Mouse (Mus musculus): Measurements from ENCODE around the gene Fap. TPM values are rescaled to one million over a fixed set of nuclear protein-coding genes. Genes with fewer than 3 reads are reported as not detected.
A peak's percentile ranks its signal among the peaks of the same experiment; 100 is the strongest.

Fap gene
- total and polyA plus RNA-seq, 2 experiments from 2014 or later: 0.31 to 0.99 TPM

DNA sequence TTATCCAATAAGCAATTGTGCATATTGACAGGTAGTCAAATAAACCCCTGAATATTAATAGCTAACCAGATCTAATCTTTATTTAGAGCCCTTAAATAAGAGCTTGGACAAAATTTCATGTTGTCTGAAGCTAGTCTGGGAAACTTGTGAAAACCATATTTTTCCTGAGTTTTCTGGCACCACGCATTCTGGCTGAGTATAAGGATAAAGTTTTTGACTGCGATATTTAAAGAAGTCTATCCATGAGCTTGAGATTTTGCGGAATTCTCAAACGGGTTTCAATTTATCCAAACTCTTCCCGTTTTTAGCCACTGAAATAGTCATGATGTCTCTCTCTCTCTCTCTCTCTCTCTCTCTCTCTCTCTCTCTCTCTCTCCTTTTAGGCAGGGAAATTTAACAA, 25.8 kb downstream of the Fap start:
- H3K4me3 ChIP-seq (ENCODE audit: low read length): no peak overlapping the region
- 94% methylated on average over 5 of the region's 5 CpGs for WGBS

GRCm38 (mm10) chr2:62535483-62535882, 38.4 kb downstream of the Fap start:
- Histone ChIP-seq H3K9ac (replicated peaks; ENCODE audit: low read length) (no peak overlapping the region), H3K4me2 (ENCODE audit: low read depth, low read length) (no peak overlapping the region), H3K27me3 (ENCODE audit: insufficient read depth, low read length) (no peaks in the 10 kb centered on the region), H3K27ac (no peak overlapping the region), H3K36me3 (ENCODE audit: insufficient read depth, low read length) (no peaks in the 10 kb centered on the region), H3K4me3 (ENCODE audit: low read length) (no peak overlapping the region), H3K4me1 (ENCODE audit: insufficient read depth, low read length) (no peaks in the 10 kb centered on the region), H3K9me3 (ENCODE audit: low read length) (no peaks in the 10 kb centered on the region)
- TF ChIP-seq CTCF (IDR thresholded peaks at IDR 0.05; ENCODE audit: low read depth): no peak
- no peak for ATAC-seq
- DNase-seq (ENCODE audit: low spot score): no peak
- WGBS: 94% methylated on average over 8 of the region's 8 CpGs

More for the DNA sequence above, 25.8 kb downstream of the Fap start:
- ATAC-seq: no peak
- TF ChIP-seq CTCF (IDR thresholded peaks at IDR 0.05; ENCODE audit: low read depth): no peak
- Histone ChIP-seq H3K27me3 (ENCODE audit: insufficient read depth, low read length) (no peaks in the 10 kb centered on the region), H3K4me1 (ENCODE audit: insufficient read depth, low read length) (no peaks in the 10 kb centered on the region), H3K27ac (no peak overlapping the region), H3K36me3 (ENCODE audit: insufficient read depth, low read length) (no peaks in the 10 kb centered on the region), H3K9me3 (ENCODE audit: low read length) (no peaks in the 10 kb centered on the region), H3K4me2 (ENCODE audit: low read depth, low read length) (no peak overlapping the region), H3K9ac (replicated peaks; ENCODE audit: low read length) (no peak overlapping the region)
- no peak for DNase-seq (ENCODE audit: low spot score)

- no peaks in the 10 kb centered on the region for H3K4me1 ChIP-seq (ENCODE audit: insufficient read depth, low read length)
- no peak overlapping the region for H3K4me2 ChIP-seq (ENCODE audit: low read depth, low read length)
- no peaks in the 10 kb centered on the region for H3K27me3 ChIP-seq (ENCODE audit: insufficient read depth, low read length)
- ATAC-seq (no peak), DNase-seq (ENCODE audit: low spot score) (no peak)
- 78% methylated on average over 1 of the region's 1 CpGs for WGBS
- no peaks in the 10 kb centered on the region for H3K9me3 ChIP-seq (ENCODE audit: low read length)
- H3K36me3 ChIP-seq (ENCODE audit: insufficient read depth, low read length): no peaks in the 10 kb centered on the region
- H3K9ac ChIP-seq (replicated peaks; ENCODE audit: low read length): no peak overlapping the region
- no peak overlapping the region for H3K4me3 ChIP-seq (ENCODE audit: low read length)
- H3K27ac ChIP-seq: no peak overlapping the region
- no peak for TF ChIP-seq CTCF (IDR thresholded peaks at IDR 0.05; ENCODE audit: low read depth)
Measured at GRCm38 (mm10) chr2:62531065-62531464, 42.8 kb downstream of the Fap start.

- H3K9me3 ChIP-seq (ENCODE audit: low read length): no peaks in the 10 kb centered on the region
- 94% methylated on average over 9 of the region's 9 CpGs for WGBS
- TF ChIP-seq CTCF (IDR thresholded peaks at IDR 0.05; ENCODE audit: low read depth): no peak
- no peak overlapping the region for H3K9ac ChIP-seq (replicated peaks; ENCODE audit: low read length)
- H3K4me3 ChIP-seq (ENCODE audit: low read length): no peak overlapping the region
- DNase-seq (ENCODE audit: low spot score) (no peak), ATAC-seq (no peak)
- H3K27me3 ChIP-seq (ENCODE audit: insufficient read depth, low read length): no peaks in the 10 kb centered on the region
- no peak overlapping the region for H3K27ac ChIP-seq
- H3K36me3 ChIP-seq (ENCODE audit: insufficient read depth, low read length): no peaks in the 10 kb centered on the region
- H3K4me1 ChIP-seq (ENCODE audit: insufficient read depth, low read length): no peaks in the 10 kb centered on the region
- no peak overlapping the region for H3K4me2 ChIP-seq (ENCODE audit: low read depth, low read length)
Measured at GRCm38 (mm10) chr2:62526399-62526798, 47.5 kb downstream of the Fap start.

DNA sequence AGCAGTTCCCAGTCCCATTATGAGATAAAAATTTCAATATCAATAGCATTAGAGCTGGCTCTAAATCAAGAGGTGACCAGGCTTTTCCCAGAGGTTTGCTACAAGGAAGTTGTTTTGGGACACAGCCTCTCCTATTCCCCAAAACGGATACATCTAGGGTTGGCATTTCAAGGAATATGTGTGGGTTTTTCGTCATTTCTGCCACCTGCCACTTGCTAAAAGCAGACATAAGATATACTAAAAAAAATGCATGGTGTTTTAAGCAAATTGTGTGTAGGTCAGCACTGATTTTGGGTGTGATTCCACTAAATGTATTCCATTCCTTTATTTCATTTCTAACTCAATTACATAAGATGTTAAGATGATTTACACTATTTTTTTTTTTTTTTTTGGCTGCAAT, 56.1 kb downstream of the Fap start:
- no peaks in the 10 kb centered on the region for H3K27me3 ChIP-seq (ENCODE audit: insufficient read depth, low read length)
- H3K27ac ChIP-seq: no peak overlapping the region
- no peak overlapping the region for H3K9ac ChIP-seq (replicated peaks; ENCODE audit: low read length)
- 80% methylated on average over 2 of the region's 2 CpGs for WGBS
- no peak for DNase-seq (ENCODE audit: low spot score)
- ATAC-seq: no peak
- no peak for TF ChIP-seq CTCF (IDR thresholded peaks at IDR 0.05; ENCODE audit: low read depth)
- no peak overlapping the region for H3K4me3 ChIP-seq (ENCODE audit: low read length)
- H3K9me3 ChIP-seq (ENCODE audit: low read length): no peaks in the 10 kb centered on the region
- no peak overlapping the region for H3K4me2 ChIP-seq (ENCODE audit: low read depth, low read length)
- no peaks in the 10 kb centered on the region for H3K36me3 ChIP-seq (ENCODE audit: insufficient read depth, low read length)
- no peaks in the 10 kb centered on the region for H3K4me1 ChIP-seq (ENCODE audit: insufficient read depth, low read length)

GRCm38 (mm10) chr2:62514477-62514876, 59.4 kb downstream of the Fap start:
- H3K27ac ChIP-seq: no peak overlapping the region
- no peaks in the 10 kb centered on the region for H3K36me3 ChIP-seq (ENCODE audit: insufficient read depth, low read length)
- WGBS: 82% methylated on average over 6 of the region's 6 CpGs
- no peak for TF ChIP-seq CTCF (IDR thresholded peaks at IDR 0.05; ENCODE audit: low read depth)
- no peak overlapping the region for H3K4me3 ChIP-seq (ENCODE audit: low read length)
- no peak overlapping the region for H3K9ac ChIP-seq (replicated peaks; ENCODE audit: low read length)
- no peaks in the 10 kb centered on the region for H3K4me1 ChIP-seq (ENCODE audit: insufficient read depth, low read length)
- H3K27me3 ChIP-seq (ENCODE audit: insufficient read depth, low read length): no peaks in the 10 kb centered on the region
- no peak overlapping the region for H3K4me2 ChIP-seq (ENCODE audit: low read depth, low read length)
- ATAC-seq (no peak), DNase-seq (ENCODE audit: low spot score) (no peak)
- no peaks in the 10 kb centered on the region for H3K9me3 ChIP-seq (ENCODE audit: low read length)

- peak; percentile 62 for DNase-seq (ENCODE audit: low spot score)
- 77% methylated on average over 15 of the region's 15 CpGs for WGBS
- no peaks in the 10 kb centered on the region for H3K27me3 ChIP-seq (ENCODE audit: insufficient read depth, low read length)
- no peak overlapping the region for H3K9ac ChIP-seq (replicated peaks; ENCODE audit: low read length)
- no peak for TF ChIP-seq CTCF (IDR thresholded peaks at IDR 0.05; ENCODE audit: low read depth)
- no peaks in the 10 kb centered on the region for H3K36me3 ChIP-seq (ENCODE audit: insufficient read depth, low read length)
- no peaks in the 10 kb centered on the region for H3K9me3 ChIP-seq (ENCODE audit: low read length)
- ATAC-seq: peak; percentile 80
- H3K27ac ChIP-seq: peak overlapping the region; percentile 11; the same call in 1 of the 2 replicates
- H3K4me2 ChIP-seq (ENCODE audit: low read depth, low read length): no peak overlapping the region
- H3K4me1 ChIP-seq (ENCODE audit: insufficient read depth, low read length): no peaks in the 10 kb centered on the region
- no peak overlapping the region for H3K4me3 ChIP-seq (ENCODE audit: low read length)
Measured at GRCm38 (mm10) chr2:62513477-62513876, 60.4 kb downstream of the Fap start.
